Mouse (Mus musculus) adrenal gland, postnatal 14 days (tissue): ENCODE measurements around the gene Slc7a15. TPM values are rescaled to one million over a fixed set of nuclear protein-coding genes. Genes with fewer than 3 reads are reported as not detected.
A peak's percentile ranks its signal among the peaks of the same experiment; 100 is the strongest.
"Not testable (repeated sequence)": the region's sequence is repeated elsewhere in the genome, so short reads cannot be mapped to it uniquely, and the experiment has no call there.

Experiments
- DNase-seq: peaks from one replicate; pipeline ENCODE4 v3.0.0; 2021; ENCODE audit warnings: mixed read lengths
- long read RNA-seq, 2 experiments: library from polyadenylated mRNA; stranded (forward); transcript quantifications; one replicate each; pipeline ENCODE4 v2.0.0; 2021
- total RNA-seq: library from RNA; stranded (reverse); gene quantifications from 2 replicates; pipeline ENCODE4 v1.2.3, GENCODE M21; 2021

Slc7a15 gene
- total RNA-seq = 0.23 TPM in 1 of 2 replicates, not detected in the other
- long read RNA-seq, experiment 1 = 0 reads
- long read RNA-seq, experiment 2 = 0 reads

DNA sequence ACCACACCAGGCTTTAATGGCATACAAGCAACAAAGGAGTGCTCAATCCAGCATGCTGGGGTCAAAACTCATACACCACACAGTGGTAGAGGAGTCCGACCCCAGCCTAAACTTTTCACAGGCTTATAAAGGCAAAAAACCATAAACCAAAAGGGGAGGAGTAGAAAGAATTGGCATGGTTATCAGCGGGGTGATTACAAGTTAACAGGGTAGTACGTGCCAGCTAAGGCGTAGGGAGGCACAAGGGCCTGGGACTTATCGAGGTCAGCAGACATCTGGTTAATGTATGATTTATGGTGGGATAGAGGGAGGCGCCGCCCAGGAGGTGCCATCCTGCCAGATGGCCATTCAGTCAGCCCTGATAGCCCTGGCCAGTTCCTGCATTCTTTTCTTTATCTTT lies at the start of gene Slc7a15:
Gene Slc7a15 (minus strand): TSS at position 101 of the 400 bp plus-strand sequence.
- not testable (repeated sequence) for DNase-seq

DNA sequence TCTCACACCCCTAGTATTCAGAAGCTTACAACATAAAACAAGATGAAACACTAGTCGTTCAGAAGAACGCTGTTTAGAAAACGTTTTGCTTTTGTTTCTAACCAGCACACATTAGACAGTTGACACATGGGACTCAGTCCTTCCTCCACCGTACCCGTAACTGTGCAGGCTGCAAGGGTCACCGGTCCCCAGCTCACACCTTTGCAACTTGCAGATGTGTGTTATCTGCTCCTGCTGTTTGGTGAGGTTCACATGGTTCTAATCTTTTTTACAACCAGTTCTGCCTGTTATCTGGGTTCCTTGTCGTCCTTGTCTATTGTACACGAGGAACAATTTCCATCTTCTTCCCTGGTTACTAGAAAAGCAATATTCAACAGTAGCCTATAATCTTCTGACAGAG lies 49.3 kb upstream of the Slc7a15 start:
- DNase-seq = not testable (repeated sequence)

- DNase-seq = no peak
These were observed 42.5 kb upstream of the Slc7a15 start for GRCm38 (mm10) chr12:8641425-8641735.

DNA sequence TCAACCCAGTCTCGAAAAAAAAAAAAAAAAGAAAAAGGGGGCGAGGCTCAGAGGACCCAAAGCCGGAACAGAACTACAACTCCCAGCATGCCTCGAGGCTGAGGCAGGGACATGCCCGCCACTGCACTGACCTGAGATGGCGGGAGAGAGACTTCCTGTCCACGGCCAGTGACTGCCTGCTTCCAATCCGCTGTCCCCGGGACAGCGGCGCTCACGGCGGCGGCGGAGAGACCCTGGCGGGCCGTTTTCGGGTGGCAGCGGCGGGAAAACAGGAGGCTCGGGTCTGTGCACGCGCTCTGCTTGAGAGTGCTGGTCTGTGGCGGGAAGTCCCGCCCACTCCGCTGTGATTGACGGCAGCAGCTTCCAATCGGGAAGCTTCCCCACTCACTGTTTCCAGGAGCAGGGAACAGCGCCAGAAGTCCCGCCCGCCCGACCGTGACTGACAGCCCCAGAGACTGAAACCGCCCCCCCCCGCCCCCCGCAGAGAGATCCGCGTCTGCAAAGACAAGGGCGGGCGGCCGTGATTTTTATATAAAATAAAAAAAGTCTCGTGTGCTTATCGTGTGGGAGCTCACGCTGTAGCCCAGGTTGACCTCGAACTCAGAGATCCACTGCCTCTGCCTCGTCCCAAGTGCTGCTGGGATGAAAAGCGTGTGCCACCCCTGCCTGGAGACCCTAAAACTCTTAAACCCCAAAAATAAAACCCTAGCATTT lies 42.0 kb upstream of the Slc7a15 start:
- DNase-seq = peak; percentile 99

DNA sequence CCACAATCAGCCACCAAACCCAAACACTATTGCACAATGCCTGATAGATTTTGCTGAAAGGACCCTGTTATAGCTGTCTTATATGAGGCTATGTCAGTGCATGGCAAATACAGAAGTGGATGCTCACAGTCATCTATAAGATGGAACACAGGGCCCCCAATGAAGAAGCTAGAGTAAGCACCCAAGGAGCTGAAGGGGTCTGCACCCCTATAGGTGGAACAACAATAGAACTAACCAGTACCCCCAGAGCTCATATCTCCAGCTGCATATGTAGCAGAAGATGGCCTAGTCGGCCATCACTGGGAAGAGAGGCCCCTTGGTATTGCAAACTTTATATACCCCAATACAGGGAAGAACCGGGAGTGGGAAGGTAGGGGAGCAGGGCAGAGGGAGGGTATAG lies 41.3 kb upstream of the Slc7a15 start:
- not testable (repeated sequence) for DNase-seq

GRCm38 (mm10) chr12:8638411-8639087 lies 39.7 kb upstream of the Slc7a15 start:
- peak; percentile 88 for DNase-seq

- no peak for DNase-seq
These were observed 38.1 kb upstream of the Slc7a15 start for GRCm38 (mm10) chr12:8636945-8637344.

GRCm38 (mm10) chr12:8635546-8635945 lies 36.7 kb upstream of the Slc7a15 start:
- no peak for DNase-seq

DNA sequence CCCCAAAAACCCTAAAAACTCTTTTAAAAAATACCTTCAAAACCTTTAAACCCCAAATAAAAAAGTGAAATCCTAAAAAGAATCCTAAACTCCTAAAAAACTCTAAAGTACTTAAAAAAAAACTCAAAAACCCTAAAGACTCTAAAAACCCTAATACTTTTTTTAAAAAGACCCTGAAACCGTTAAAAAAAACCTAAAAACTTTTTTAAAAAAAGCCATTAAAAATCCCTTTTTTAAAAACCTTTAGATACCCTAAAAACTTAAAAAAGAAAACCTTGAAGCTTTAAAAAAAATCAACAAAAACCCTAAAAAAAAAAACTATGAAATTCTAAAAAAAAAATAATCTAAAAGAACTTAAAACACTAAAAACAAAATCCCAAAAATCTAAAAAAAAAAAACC lies 35.4 kb upstream of the Slc7a15 start:
- no peak for DNase-seq

DNA sequence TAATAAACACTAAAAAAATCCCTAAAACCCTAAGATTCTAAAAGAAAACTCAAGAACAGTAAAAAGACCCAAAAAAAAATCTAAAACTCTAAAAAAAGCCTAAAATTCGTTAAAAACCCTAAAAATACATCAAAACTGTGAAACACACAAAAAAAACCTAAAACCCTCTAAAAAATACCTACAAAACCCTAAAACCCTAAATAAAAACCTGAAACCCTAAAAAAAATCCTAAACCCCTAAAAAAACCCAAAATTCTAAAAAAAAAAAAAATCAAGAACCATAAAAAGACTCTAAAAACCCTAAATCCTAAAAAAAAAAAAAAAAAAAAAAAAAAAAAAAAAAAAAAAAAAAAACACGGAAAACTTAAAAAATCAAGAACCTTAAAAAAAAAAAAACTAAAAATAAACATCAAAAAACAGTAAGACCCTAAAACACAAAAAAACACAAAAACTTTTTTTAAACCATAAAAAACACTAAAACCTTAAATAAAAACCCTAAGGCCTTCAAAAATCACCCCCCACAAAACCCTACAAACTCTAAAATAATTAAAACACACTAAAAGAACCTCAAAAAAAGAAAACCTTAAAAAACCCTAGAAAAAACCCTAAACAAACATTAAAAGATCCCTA lies 34.0 kb upstream of the Slc7a15 start:
- DNase-seq = no peak

- no peak for DNase-seq
These were observed 32.8 kb upstream of the Slc7a15 start for GRCm38 (mm10) chr12:8631691-8632090.

DNA sequence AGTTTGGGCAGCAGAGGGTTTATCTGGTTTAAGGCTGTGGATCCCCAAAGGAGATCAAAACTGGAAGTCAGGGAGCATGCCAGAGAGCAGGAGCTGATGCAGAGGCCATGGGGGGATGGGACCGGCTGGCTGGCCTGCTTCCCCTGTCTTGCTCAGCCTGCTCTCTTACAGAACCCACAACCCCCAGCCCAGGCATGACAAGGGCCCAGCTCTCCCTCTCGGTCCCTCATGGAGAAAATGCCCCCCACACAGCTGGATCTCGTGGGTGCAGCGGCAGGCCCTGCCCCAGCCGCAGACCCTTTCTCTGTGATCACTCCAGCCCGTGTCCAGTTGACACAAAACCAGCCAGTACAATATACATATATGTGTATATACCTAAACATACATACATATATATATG lies 30.7 kb upstream of the Slc7a15 start:
- no peak for DNase-seq

DNA sequence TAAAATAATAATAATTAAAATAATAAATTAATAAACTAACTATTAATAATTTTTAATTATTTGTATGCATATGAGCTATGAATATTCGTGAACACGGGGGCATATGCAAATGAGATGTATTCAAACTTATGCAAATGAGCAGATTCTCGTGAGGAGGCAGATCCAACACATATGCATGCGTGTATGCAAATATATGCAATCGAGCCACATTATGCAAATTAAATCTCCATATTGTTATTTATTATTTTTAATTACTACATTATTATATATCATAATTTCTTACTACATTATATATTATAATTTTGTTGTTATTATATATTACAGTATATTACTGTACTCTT lies 21.8 kb upstream of the Slc7a15 start:
- DNase-seq = no peak

DNA sequence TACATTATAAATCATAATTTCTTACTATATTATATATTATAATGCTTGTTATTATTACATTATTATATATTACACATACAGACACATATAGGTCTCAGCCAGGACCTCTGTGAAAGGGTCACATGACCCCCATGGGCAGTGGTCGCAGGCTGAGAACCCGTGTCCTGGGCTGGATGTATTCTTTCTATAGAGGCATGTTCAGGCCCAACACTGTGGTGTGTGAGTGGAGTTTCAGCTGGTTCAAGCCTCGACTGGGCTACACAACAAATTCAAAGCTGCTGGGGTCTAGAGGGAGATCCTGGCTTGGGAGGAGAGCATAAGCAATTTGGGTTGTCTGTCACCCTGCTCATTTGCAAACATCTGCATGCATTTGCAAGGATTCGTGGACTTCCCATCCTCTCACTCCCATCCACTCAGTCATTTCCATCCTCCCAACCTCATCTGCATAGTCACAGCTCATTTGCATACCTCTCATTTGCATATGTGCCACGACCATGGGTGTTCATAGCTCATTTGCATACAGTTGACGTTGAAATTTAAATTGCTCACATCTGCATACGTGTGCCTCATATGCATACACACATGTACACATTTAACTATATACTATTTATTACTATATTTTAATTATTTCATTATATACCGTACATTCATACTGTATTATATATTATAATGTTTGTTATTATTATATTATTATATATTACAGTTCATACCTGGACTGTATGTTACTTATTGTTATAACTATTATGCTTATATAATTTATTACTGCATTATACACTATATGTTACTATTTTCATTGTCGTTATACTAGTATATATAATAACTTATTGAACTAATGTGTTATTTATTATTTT lies 21.2 kb upstream of the Slc7a15 start:
- no peak for DNase-seq

- DNase-seq = no peak
These were observed 19.4 kb upstream of the Slc7a15 start for GRCm38 (mm10) chr12:8618271-8618670.

DNA sequence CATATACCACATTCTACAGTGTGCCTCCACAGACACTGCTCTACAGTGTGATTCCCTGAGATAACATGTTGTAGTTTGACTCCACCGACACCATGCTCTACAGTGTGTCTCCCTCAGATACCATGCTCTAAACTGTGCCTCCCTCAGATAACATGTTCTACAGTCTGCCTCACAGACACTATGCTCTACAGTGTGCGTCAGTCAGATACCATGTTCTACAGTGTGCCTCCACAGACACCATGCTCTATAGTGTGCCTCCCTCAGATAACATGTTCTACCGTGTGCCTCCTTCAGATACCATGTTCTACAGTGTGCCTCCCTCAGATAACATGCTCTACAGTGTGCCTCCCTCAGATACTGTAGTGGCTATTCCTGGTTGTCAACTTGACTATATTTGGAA lies 10.2 kb upstream of the Slc7a15 start:
- DNase-seq = no peak

GRCm38 (mm10) chr12:8595611-8596010 lies 3.3 kb downstream of the Slc7a15 start:
- no peak for DNase-seq

DNA sequence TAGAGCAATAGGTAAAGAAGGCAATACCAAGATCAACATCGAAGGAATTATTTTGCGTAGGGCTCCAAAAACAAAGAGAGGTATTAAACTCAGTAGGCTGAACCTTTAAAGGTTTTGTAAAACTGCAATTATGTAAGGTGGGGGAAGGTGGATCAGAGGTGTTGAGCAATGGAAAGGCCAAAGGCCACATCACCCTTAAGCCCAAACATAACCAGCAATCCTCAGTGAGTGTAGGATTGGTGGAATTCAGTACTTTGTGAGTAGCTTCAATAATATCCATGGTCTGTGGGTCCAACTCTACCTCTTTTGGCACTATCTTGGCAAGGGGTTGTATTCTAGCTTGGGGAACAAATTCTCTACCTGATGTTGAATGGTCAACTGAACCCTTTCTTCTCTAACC lies 7.5 kb downstream of the Slc7a15 start:
- not testable (repeated sequence) for DNase-seq

DNA sequence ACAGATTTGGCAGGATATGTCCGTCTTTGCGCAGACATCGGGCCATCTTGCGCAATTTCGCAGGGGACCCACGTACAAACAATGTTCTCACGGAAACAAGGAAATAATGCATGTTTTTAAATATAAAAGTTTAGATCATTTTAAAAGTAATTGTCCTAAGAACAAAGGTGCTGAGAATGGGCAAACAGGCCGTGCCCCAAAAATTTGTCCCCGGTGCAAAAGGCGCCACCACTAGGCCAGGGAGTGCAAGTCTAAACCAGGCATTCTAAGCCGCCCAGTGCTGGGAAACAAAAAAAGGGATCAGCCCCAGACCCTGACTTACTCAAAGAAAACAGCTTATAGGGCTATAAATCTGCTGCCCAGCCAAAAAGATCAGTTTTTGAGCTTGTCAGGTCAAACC lies 25.5 kb downstream of the Slc7a15 start:
- no peak for DNase-seq

DNA sequence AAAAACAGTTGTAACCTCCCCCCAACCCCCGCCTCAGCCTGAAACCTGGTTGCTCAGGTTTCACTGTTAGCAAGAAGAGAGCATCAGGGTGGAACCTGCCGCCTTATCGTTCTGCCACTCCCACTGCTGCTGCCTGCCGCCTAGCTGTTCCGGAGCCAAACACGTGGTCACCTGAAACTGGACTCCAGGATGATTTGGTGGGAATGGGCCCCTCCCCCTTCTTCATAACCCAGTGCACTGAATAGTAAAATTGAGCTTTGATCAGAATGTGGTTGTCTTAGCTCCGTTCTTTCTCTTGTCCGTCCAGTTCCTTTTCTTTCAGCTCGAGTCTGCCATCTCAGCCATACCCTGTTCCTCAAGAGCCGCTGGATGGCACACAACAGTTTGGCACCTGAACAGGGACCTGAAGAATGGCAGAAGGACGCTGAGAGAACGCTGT lies 26.9 kb downstream of the Slc7a15 start:
- not testable (repeated sequence) for DNase-seq

- not testable (repeated sequence) for DNase-seq
These were observed 27.5 kb downstream of the Slc7a15 start for GRCm38 (mm10) chr12:8571287-8571902.

DNA sequence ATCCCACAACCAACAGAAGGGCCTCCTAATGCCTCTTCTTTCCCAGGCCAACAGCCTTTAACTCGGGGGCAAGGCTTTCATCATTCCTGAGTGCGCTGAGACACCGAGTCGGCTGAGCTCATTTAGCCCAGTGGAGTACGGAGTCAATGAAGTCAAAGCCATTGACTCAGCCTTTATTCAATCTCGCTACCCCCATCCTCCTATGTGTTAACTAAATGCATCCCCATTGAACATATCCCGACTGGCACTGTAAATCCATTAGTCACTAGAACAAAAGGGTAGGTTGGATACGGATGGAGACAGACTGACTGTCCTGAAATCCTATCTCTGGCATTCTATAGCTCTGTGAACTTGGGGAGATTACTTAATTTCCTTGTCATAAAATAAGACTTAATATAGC lies 36.7 kb downstream of the Slc7a15 start:
- DNase-seq = not testable (repeated sequence)
